Mouse (Mus musculus) hindbrain, embryonic 15.5 days (tissue): ENCODE measurements at regions not wholly inside any gene's neighbourhood (a gene's known extent, or its start where the extent isn't known, plus 50 kb on each side); places are given as distances from the start of the nearest gene placed in this dataset.

Experiments
- ATAC-seq: fragments of 200-750 bp; cut with Nextera tagmentation; 2 replicates; pipeline ENCODE4 v1.8.0; 2017; ENCODE audit warnings: low read depth, moderate number of reproducible peaks, moderate TSS enrichment; ENCODE audit not compliant: low FRiP score
- H3K27ac ChIP-seq: fragments of 300-500 bp; sonication (generic); replicated peaks from 2 replicates; pipeline ENCODE4 v1.5.1; 2015; ENCODE audit warnings: mild to moderate bottlenecking, inconsistent platforms
- H3K27me3 ChIP-seq: fragments of 300-500 bp; sonication (generic); 2 replicates; pipeline ENCODE4 v1.6.1; 2015; ENCODE audit warnings: control low read depth, inconsistent platforms
- H3K36me3 ChIP-seq: fragments of 300-500 bp; sonication (generic); 2 replicates; pipeline ENCODE4 v1.6.1; 2015; ENCODE audit warnings: control low read depth, inconsistent platforms
- H3K4me1 ChIP-seq: fragments of 300-500 bp; sonication (generic); replicated peaks from 2 replicates; pipeline ENCODE4 v1.6.1; 2015; ENCODE audit warnings: control low read depth, inconsistent platforms
- H3K4me2 ChIP-seq: fragments of 300-500 bp; sonication (generic); 2 replicates; pipeline ENCODE4 v1.6.1; 2015; ENCODE audit warnings: moderate library complexity, mild to moderate bottlenecking, inconsistent platforms
- H3K4me3 ChIP-seq: fragments of 300-500 bp; sonication (generic); 2 replicates; pipeline ENCODE4 v1.5.1; 2015; ENCODE audit warnings: mild to moderate bottlenecking, inconsistent platforms
- H3K9ac ChIP-seq: fragments of 300-500 bp; sonication (generic); 2 replicates; pipeline ENCODE4 v1.6.1; 2015; ENCODE audit warnings: inconsistent platforms
- H3K9me3 ChIP-seq: fragments of 300-500 bp; sonication (generic); 2 replicates; pipeline ENCODE4 v1.6.1; 2016; ENCODE audit warnings: control low read depth, inconsistent platforms
- WGBS: fragments of 180-500 bp; shearing (Covaris S2); methylation state at CpG from one replicate; pipeline ENCODE4 v1.1.7; 2015; 5-methylcytosine and 5-hydroxymethylcytosine counted together

GRCm38 (mm10) chr1:57673957-57674699, 99.8 kb upstream of the Spats2l start:
- ATAC-seq = 0 out of 2 replicates have a peak, but pooled peaks have one; percentile 45
- no peaks in the 10 kb centered on the region for H3K36me3 ChIP-seq
- H3K9ac ChIP-seq = no peak overlapping the region
- H3K4me2 ChIP-seq = no peak overlapping the region
- no peak overlapping the region for H3K4me3 ChIP-seq
- no peaks in the 10 kb centered on the region for H3K27me3 ChIP-seq
- no peaks in the 10 kb centered on the region for H3K9me3 ChIP-seq
- H3K27ac ChIP-seq = peak overlapping the region; percentile 35; the same call in 1 of the 2 replicates
- H3K4me1 ChIP-seq = peaks cover 15% of the 10 kb centered on the region; the same call in 1 of the 2 replicates
- 27% methylated on average over 7 of the region's 7 CpGs for WGBS

- no peak overlapping the region for H3K4me3 ChIP-seq
- ATAC-seq = no peak
- H3K27me3 ChIP-seq = no peaks in the 10 kb centered on the region
- H3K4me2 ChIP-seq = no peak overlapping the region
- H3K4me1 ChIP-seq = no peaks in the 10 kb centered on the region
- no peak overlapping the region for H3K27ac ChIP-seq
- H3K9me3 ChIP-seq = no peaks in the 10 kb centered on the region
- no peaks in the 10 kb centered on the region for H3K36me3 ChIP-seq
- no peak overlapping the region for H3K9ac ChIP-seq
- WGBS = 87% methylated on average over 14 of the region's 14 CpGs
Observed at GRCm38 (mm10) chr1:57684387-57685162, 89.4 kb upstream of the Spats2l start.

GRCm38 (mm10) chr1:57689253-57689652, 84.7 kb upstream of the Spats2l start:
- Histone ChIP-seq H3K36me3 (no peaks in the 10 kb centered on the region), H3K9ac (no peak overlapping the region), H3K4me1 (no peaks in the 10 kb centered on the region), H3K9me3 (no peaks in the 10 kb centered on the region), H3K27ac (no peak overlapping the region), H3K4me2 (no peak overlapping the region), H3K4me3 (no peak overlapping the region), H3K27me3 (no peaks in the 10 kb centered on the region)
- ATAC-seq = no peak

- Histone ChIP-seq H3K9ac (no peak overlapping the region), H3K4me2 (no peak overlapping the region), H3K4me1 (no peaks in the 10 kb centered on the region), H3K27me3 (no peaks in the 10 kb centered on the region), H3K4me3 (no peak overlapping the region), H3K27ac (no peak overlapping the region), H3K36me3 (no peaks in the 10 kb centered on the region), H3K9me3 (no peaks in the 10 kb centered on the region)
- WGBS = 61% methylated on average over 4 of the region's 4 CpGs
- no peak for ATAC-seq
Observed at GRCm38 (mm10) chr1:57707906-57708305, 66.1 kb upstream of the Spats2l start.

- no peaks in the 10 kb centered on the region for H3K4me1 ChIP-seq
- no peak overlapping the region for H3K4me3 ChIP-seq
- 74% methylated on average over 5 of the region's 5 CpGs for WGBS
Observed at GRCm38 (mm10) chr1:57712916-57713503, 61.0 kb upstream of the Spats2l start.

GRCm38 (mm10) chr1:57717139-57717800, 56.7 kb upstream of the Spats2l start:
- Histone ChIP-seq H3K27me3 (no peaks in the 10 kb centered on the region), H3K9ac (no peak overlapping the region), H3K4me1 (no peaks in the 10 kb centered on the region), H3K4me2 (no peak overlapping the region), H3K27ac (no peak overlapping the region), H3K4me3 (no peak overlapping the region), H3K36me3 (no peaks in the 10 kb centered on the region), H3K9me3 (no peaks in the 10 kb centered on the region)
- no peak for ATAC-seq
- 81% methylated on average over 5 of the region's 5 CpGs for WGBS

More at GRCm38 (mm10) chr1:57712916-57713503, 61.0 kb upstream of the Spats2l start:
- H3K9me3 ChIP-seq = no peaks in the 10 kb centered on the region
- H3K9ac ChIP-seq = no peak overlapping the region
- H3K4me2 ChIP-seq = no peak overlapping the region
- no peak for ATAC-seq
- H3K36me3 ChIP-seq = no peaks in the 10 kb centered on the region
- no peak overlapping the region for H3K27ac ChIP-seq
- H3K27me3 ChIP-seq = no peaks in the 10 kb centered on the region

GRCm38 (mm10) chr1:57718409-57718808, 55.6 kb upstream of the Spats2l start:
- Histone ChIP-seq H3K36me3 (no peaks in the 10 kb centered on the region), H3K9ac (no peak overlapping the region), H3K4me1 (no peaks in the 10 kb centered on the region), H3K27me3 (no peaks in the 10 kb centered on the region), H3K4me3 (no peak overlapping the region), H3K27ac (no peak overlapping the region), H3K4me2 (no peak overlapping the region), H3K9me3 (no peaks in the 10 kb centered on the region)
- 72% methylated on average over 7 of the region's 7 CpGs for WGBS
- no peak for ATAC-seq
